Mouse (Mus musculus) thymus, adult 2 months (tissue): Measurements from ENCODE around the gene Rfc1.

Experiments used
- CTCF ChIP-seq: fragments of 200-500 bp; IDR thresholded peaks from 2 replicates; pipeline ENCODE4 v1.5.1; 2012; ENCODE audit warnings: mild to moderate bottlenecking, control low read depth, low read length, moderate library complexity, borderline replicate concordance; ENCODE audit not compliant: control insufficient read depth, poor library complexity, insufficient read depth; ENCODE audit errors: extremely low read depth
- POLR2A ChIP-seq: fragments of 200-500 bp; IDR thresholded peaks from 2 replicates; pipeline ENCODE4 v1.6.1; 2012; ENCODE audit warnings: mild to moderate bottlenecking, low read length, control low read depth, moderate library complexity; ENCODE audit not compliant: control insufficient read depth, poor library complexity, insufficient read depth; ENCODE audit errors: extremely low read depth

DNA sequence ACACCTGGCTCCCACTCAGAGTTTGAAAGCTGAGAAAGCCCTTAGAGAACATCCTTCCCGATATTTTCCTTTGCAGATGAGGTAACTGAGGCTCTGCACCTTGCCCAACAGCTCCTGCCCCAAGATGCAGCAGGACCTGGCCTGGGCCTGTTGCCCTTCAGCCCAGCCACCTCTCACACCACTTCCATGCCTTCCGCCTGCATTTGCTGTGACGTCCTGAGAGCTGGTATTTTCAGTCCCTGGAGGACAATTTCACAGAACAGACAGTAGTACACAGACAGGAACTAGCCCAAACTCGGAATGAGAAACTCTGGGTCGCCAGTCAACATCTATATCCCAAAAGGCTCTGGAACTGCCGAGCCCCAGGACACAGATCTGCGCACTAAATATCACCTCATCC lies 39.3 kb upstream of the Rfc1 start:
- TF ChIP-seq CTCF (no peak), POLR2A (no peak)
